ENCODE assay signal across 8 mouse cellular contexts in the genomic region with DNA sequence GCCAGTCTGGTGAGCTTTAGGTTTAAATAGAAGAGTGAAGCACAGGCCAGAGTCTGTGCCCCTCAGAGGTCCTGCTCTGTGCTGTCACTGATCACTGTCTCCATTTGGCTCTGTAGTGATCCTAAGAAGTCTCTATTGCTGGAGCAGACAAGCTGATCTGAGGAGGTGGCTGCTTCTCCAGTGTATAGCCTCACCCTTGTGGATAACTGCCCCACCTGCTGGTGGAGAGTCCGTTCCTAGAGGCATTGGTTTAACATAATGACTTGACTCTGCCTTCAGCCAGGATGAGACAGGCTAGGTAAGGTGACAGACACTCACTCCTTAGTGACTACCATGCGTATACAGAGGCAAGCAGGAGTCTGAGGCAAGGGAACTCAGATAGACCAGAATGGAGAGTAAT.
DNase-seq lines count a peak whose midpoint lies in the region; TF ChIP-seq lines count a peak whose summit lies in the region.

No protein-coding gene starts in this region.

- H3K4me1 ChIP-seq in embryonic fibroblast, embryonic 13.5 days (ENCODE audit: control insufficient read depth, insufficient read depth, low read length) = no peaks in the 10 kb centered on the region

- no peak for TF ChIP-seq POLR2A in embryonic fibroblast, embryonic 13.5 days (IDR thresholded peaks at IDR 0.05; ENCODE audit: low read depth, low read length)

- no peak for DNase-seq in layer of hippocampus, adult 2 months (ENCODE audit: low spot score in 2 of 2)
- DNase-seq in layer of hippocampus, adult 9-10 months (ENCODE audit: low spot score) = no peak
- DNase-seq in NIH3T3 (ENCODE audit: low read depth) = peak; percentile 81
- peak; percentile 46 to 79 for DNase-seq in kidney, postnatal 36 days
- peak; percentile 35 for DNase-seq in yolk sac, embryonic 10.5 days (ENCODE audit: low spot score)
- DNase-seq in frontal cortex, postnatal 14 days (ENCODE audit: low spot score in 2 of 2) = no peak
- no peak for DNase-seq in T-cell, adult 2 months (ENCODE audit: low spot score)

- peak; percentile 65 for TF ChIP-seq CTCF in layer of hippocampus, adult 2 months (conservative IDR thresholded peaks at IDR 0.05)
- peak; percentile 38; the same call in 1 of the 2 replicates for TF ChIP-seq CTCF in embryonic fibroblast, embryonic 13.5 days (IDR thresholded peaks at IDR 0.05; ENCODE audit: borderline replicate concordance, insufficient read depth, low read length)

- no peak overlapping the region for H3K4me3 ChIP-seq in layer of hippocampus, adult 2 months
- no peak overlapping the region for H3K4me3 ChIP-seq in embryonic fibroblast, embryonic 13.5 days (ENCODE audit: insufficient read depth, low read length)

- H3K27ac ChIP-seq in layer of hippocampus, adult 2 months = no peak overlapping the region
- H3K27ac ChIP-seq in embryonic fibroblast, embryonic 13.5 days (ENCODE audit: insufficient read depth, low read length) = no peak overlapping the region

Comparison
In these comparisons a context has a peak if more than half of its experiments do, and no peak if none do; other contexts are left out.
1. DNase-seq: peak in NIH3T3 (single experiment), kidney, postnatal 36 days (2 of 2) and yolk sac, embryonic 10.5 days (single experiment); none in layer of hippocampus, adult 2 months (0 of 2), layer of hippocampus, adult 9-10 months (single experiment), frontal cortex, postnatal 14 days (0 of 2) and T-cell, adult 2 months (single experiment).